Mouse (Mus musculus) intestine, embryonic 16.5 days (tissue): ENCODE results near the gene Garnl3. TPM values are rescaled to one million over a fixed set of nuclear protein-coding genes. Genes with fewer than 3 reads are reported as not detected.

ENCODE experiments used
- ATAC-seq: fragments of 200-750 bp; cut with Nextera tagmentation; 2 replicates; pipeline ENCODE4 v1.8.0; 2017; ENCODE audit warnings: moderate TSS enrichment, moderate library complexity
- H3K27ac ChIP-seq: fragments of 300-500 bp; sonication (generic); 2 replicates; pipeline ENCODE4 v1.5.1; 2014; ENCODE audit warnings: mild to moderate bottlenecking, low read length
- H3K27me3 ChIP-seq: fragments of 300-500 bp; sonication (generic); replicated peaks from 2 replicates; pipeline ENCODE4 v1.6.1; 2014; ENCODE audit warnings: low read length, control low read depth, mixed read lengths; ENCODE audit not compliant: control insufficient read depth, insufficient read depth
- H3K36me3 ChIP-seq: fragments of 300-500 bp; sonication (generic); 2 replicates; pipeline ENCODE4 v1.6.1; 2014; ENCODE audit warnings: low read length, control low read depth; ENCODE audit not compliant: control insufficient read depth, insufficient read depth
- H3K4me1 ChIP-seq: fragments of 300-500 bp; sonication (generic); 2 replicates; pipeline ENCODE4 v1.6.1; 2014; ENCODE audit warnings: low read length, control low read depth, mixed read lengths; ENCODE audit not compliant: control insufficient read depth, insufficient read depth
- H3K4me2 ChIP-seq: fragments of 300-500 bp; sonication (generic); 2 replicates; pipeline ENCODE4 v1.6.1; 2014; ENCODE audit warnings: low read depth, low read length, control low read depth
- H3K4me3 ChIP-seq: fragments of 300-500 bp; sonication (generic); 2 replicates; pipeline ENCODE4 v1.5.1; 2014; ENCODE audit warnings: mild to moderate bottlenecking, low read length
- H3K9ac ChIP-seq: fragments of 300-500 bp; sonication (generic); 2 replicates; pipeline ENCODE4 v1.6.1; 2014; ENCODE audit warnings: low read depth, low read length
- H3K9me3 ChIP-seq: fragments of 300-500 bp; sonication (generic); 2 replicates; pipeline ENCODE4 v1.6.1; 2016; ENCODE audit warnings: low read length, control low read depth; ENCODE audit not compliant: control insufficient read depth
- WGBS: fragments of 180-500 bp; shearing (Covaris S2); extraction: QIAGEN DNeasy Blood & Tissue Kit; methylation state at CpG from one replicate; pipeline ENCODE4 v1.1.7; 2014; 5-methylcytosine and 5-hydroxymethylcytosine counted together
- polyA plus RNA-seq: library from polyadenylated mRNA; unstranded; fragments of >200 nt; fragmentation: Nextera tagmentation; extraction: Ambion mirVana; gene quantifications from 2 replicates; pipeline ENCODE4 v1.2.1, GENCODE M21; 2015

The Garnl3 gene
- polyA plus RNA-seq, 1 experiment from 2014 or later, result 10.2 TPM

GRCm38 (mm10) chr2:32997081-32997480 lies 134.4 kb downstream of the Garnl3 start:
- Histone ChIP-seq H3K9me3 (no peaks in the 10 kb centered on the region), H3K27me3 (no peaks in the 10 kb centered on the region), H3K4me2 (no peak overlapping the region), H3K4me1 (no peaks in the 10 kb centered on the region), H3K4me3 (no peak overlapping the region), H3K9ac (no peak overlapping the region), H3K27ac (no peak overlapping the region), H3K36me3 (no peaks in the 10 kb centered on the region)
- no peak for ATAC-seq
- WGBS, result 82% methylated on average over 6 of the region's 6 CpGs

DNA sequence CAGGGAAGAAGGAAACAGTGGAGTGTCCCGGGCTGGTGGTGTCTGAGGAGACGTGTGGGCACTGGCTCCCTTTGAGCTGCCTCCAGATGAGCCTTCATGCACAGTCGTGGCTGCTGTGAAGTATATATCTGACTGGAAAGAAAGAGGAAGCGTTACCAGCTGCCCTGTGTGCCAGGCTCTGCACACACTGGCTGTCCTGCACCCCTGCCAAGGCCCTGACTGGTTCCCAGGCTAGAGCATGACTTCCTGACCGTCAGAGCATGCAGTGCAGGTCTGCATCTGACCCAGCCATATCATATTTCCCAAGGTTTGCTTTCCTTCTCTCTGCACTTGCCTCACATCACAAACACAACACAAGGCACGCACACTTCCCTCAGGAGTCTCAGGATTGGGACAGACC lies 139.3 kb downstream of the Garnl3 start:
- no peak overlapping the region for H3K4me3 ChIP-seq
- no peak overlapping the region for H3K9ac ChIP-seq
- no peak for ATAC-seq
- no peak overlapping the region for H3K27ac ChIP-seq
- H3K36me3 ChIP-seq, result no peaks in the 10 kb centered on the region
- H3K4me2 ChIP-seq, result no peak overlapping the region
- WGBS, result 69% methylated on average over 6 of the region's 6 CpGs
- no peaks in the 10 kb centered on the region for H3K27me3 ChIP-seq
- H3K4me1 ChIP-seq, result no peaks in the 10 kb centered on the region
- no peaks in the 10 kb centered on the region for H3K9me3 ChIP-seq

DNA sequence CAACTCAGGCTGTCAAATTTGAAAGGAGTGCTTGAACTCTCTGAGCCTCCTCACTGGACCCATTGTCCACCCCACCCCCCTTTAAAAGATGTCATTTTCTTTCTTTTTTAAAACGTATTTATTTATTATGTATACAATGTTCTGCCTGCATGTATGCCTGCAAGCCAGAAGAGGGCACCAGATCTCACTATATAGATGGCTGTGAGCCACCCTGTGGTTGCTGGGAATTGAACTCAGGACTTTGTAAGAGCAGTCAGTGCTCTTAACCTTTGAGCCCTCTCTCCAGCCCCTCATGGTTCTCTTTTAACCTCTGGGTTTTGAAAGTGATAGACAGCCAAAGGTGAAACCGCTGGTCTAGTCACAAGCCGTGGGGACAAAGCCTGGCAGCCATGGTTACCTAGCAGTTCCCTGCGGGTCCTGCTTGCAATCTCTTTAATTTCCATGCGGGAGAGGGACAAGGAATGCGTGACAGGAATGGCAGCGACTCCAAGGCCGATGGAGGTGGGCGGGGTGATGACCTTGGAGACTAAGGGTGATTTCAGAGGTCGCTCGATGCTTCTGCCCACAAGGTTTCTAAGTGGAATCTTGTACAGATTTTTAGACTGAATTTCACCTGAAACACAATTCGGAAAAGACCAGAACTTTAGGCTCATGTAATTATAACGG lies 141.2 kb downstream of the Garnl3 start:
- H3K4me3 ChIP-seq, result no peak overlapping the region
- no peak for ATAC-seq
- WGBS, result 65% methylated on average over 13 of the region's 13 CpGs

GRCm38 (mm10) chr2:32989376-32989775 lies 142.1 kb downstream of the Garnl3 start:
- Histone ChIP-seq H3K4me2 (no peak overlapping the region), H3K9me3 (no peaks in the 10 kb centered on the region), H3K4me3 (no peak overlapping the region), H3K36me3 (no peaks in the 10 kb centered on the region), H3K27me3 (no peaks in the 10 kb centered on the region), H3K9ac (no peak overlapping the region), H3K27ac (no peak overlapping the region), H3K4me1 (no peaks in the 10 kb centered on the region; the same call in 1 of the 2 replicates)
- WGBS, result 56% methylated on average over 3 of the region's 3 CpGs
- no peak for ATAC-seq

More for the DNA sequence above, 141.2 kb downstream of the Garnl3 start:
- Histone ChIP-seq H3K4me1 (no peaks in the 10 kb centered on the region), H3K9ac (no peak overlapping the region), H3K36me3 (no peaks in the 10 kb centered on the region), H3K4me2 (no peak overlapping the region), H3K9me3 (no peaks in the 10 kb centered on the region), H3K27ac (no peak overlapping the region), H3K27me3 (no peaks in the 10 kb centered on the region)

DNA sequence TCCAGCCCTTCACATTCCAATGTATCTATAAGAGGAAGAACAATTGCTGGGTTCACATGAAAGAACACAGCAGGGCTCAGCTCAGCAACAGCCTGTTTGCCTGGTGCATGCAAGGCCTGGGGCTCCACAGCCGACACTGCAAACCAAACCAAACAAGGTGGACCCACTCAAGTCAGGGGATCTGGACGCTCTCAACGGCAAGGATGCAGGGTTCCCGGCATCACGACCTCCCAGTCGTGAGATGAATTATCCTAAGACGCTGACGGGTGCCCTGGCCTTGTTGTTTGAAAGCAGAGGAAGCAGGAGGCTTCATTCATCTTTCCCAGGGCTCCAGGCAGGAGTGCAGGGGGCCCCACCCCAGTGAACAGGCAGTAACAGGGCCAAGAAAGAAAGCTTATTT lies 145.6 kb downstream of the Garnl3 start:
- peaks cover 6% of the 10 kb centered on the region for H3K4me1 ChIP-seq

DNA sequence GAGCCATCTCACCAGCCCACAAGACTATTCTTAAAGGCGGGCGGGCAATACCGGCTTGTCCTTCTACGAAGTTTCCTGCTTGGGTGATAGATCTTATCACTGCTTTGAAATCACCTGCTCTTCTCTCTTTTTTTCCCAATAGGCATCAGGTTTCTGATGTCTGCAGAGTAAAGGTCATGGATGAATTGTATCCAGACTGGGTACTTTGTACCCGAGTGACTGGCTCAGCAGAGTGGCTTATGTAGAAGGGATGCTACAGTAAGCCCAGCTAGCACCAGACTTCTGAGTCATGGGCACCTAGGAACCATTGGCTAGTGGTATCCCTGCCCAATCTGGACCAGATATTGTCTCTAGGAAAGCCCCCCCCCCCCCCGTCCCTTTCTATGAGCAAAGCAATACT lies 147.8 kb downstream of the Garnl3 start:
- Histone ChIP-seq H3K27ac (no peak overlapping the region), H3K4me3 (no peak overlapping the region), H3K27me3 (no peaks in the 10 kb centered on the region), H3K9ac (no peak overlapping the region), H3K9me3 (no peaks in the 10 kb centered on the region), H3K4me1 (peaks cover 8% of the 10 kb centered on the region), H3K36me3 (no peaks in the 10 kb centered on the region), H3K4me2 (peak overlapping the region; percentile 97)
- peak; percentile 58 for ATAC-seq
- 43% methylated on average over 6 of the region's 6 CpGs for WGBS

More for the DNA sequence above, 145.6 kb downstream of the Garnl3 start:
- H3K27ac ChIP-seq, result no peak overlapping the region
- WGBS, result 45% methylated on average over 8 of the region's 8 CpGs
- H3K9ac ChIP-seq, result no peak overlapping the region
- no peaks in the 10 kb centered on the region for H3K9me3 ChIP-seq
- H3K4me3 ChIP-seq, result no peak overlapping the region
- ATAC-seq, result no peak
- no peak overlapping the region for H3K4me2 ChIP-seq
- no peaks in the 10 kb centered on the region for H3K27me3 ChIP-seq
- H3K36me3 ChIP-seq, result no peaks in the 10 kb centered on the region

GRCm38 (mm10) chr2:32982700-32983099 lies 148.8 kb downstream of the Garnl3 start:
- Histone ChIP-seq H3K9ac (peak overlapping the region; percentile 3; the same call in 1 of the 2 replicates), H3K4me1 (peaks cover 8% of the 10 kb centered on the region), H3K36me3 (no peaks in the 10 kb centered on the region), H3K27ac (no peak overlapping the region), H3K27me3 (no peaks in the 10 kb centered on the region), H3K4me3 (peak overlapping the region; percentile 87), H3K9me3 (no peaks in the 10 kb centered on the region), H3K4me2 (peak overlapping the region; percentile 97)
- no peak for ATAC-seq
- WGBS, result 6% methylated on average over 4 of the region's 4 CpGs

- WGBS, result under 1% methylated on average over 49 of the region's 50 CpGs
- H3K36me3 ChIP-seq, result no peaks in the 10 kb centered on the region
- peaks cover 8% of the 10 kb centered on the region for H3K4me1 ChIP-seq
- H3K4me3 ChIP-seq, result peak within 1 kb of the TSS; percentile 87
- H3K4me2 ChIP-seq, result peak within 1 kb of the TSS; percentile 97
- H3K9ac ChIP-seq, result peak within 1 kb of the TSS; percentile 90
- no peaks in the 10 kb centered on the region for H3K27me3 ChIP-seq
- H3K9me3 ChIP-seq, result no peaks in the 10 kb centered on the region
- peak within 1 kb of the TSS; percentile 62 for H3K27ac ChIP-seq
- ATAC-seq, result peak; percentile 99
Measured at GRCm38 (mm10) chr2:32981725-32982271, 149.7 kb downstream of the Garnl3 start, which contains the start of gene Slc2a8. Gene Slc2a8, minus strand, starts transcription at chr2:32982083.

GRCm38 (mm10) chr2:32981281-32981680 lies 150.2 kb downstream of the Garnl3 start:
- peaks cover 8% of the 10 kb centered on the region for H3K4me1 ChIP-seq
- WGBS, result 1% methylated on average over 23 of the region's 23 CpGs
- no peaks in the 10 kb centered on the region for H3K9me3 ChIP-seq
- no peaks in the 10 kb centered on the region for H3K36me3 ChIP-seq
- H3K27ac ChIP-seq, result peak overlapping the region; percentile 62
- ATAC-seq, result peak; percentile 19
- H3K27me3 ChIP-seq, result no peaks in the 10 kb centered on the region
- peak overlapping the region; percentile 97 for H3K4me2 ChIP-seq
- peak overlapping the region; percentile 90 for H3K9ac ChIP-seq
- H3K4me3 ChIP-seq, result peak overlapping the region; percentile 87
